Mouse (Mus musculus): Measurements from ENCODE around the gene Dlg5.

Gene Dlg5

GRCm38 (mm10) chr14:24232641-24233633, 12.8 kb downstream of the Dlg5 start:
- DNase-seq: peak; percentile 25

- DNase-seq: no peak
These were observed 17.2 kb downstream of the Dlg5 start for GRCm38 (mm10) chr14:24228549-24228948.

GRCm38 (mm10) chr14:24227015-24227414, 18.7 kb downstream of the Dlg5 start:
- DNase-seq: no peak

- DNase-seq: no peak
These were observed 19.4 kb downstream of the Dlg5 start for GRCm38 (mm10) chr14:24226344-24226743.

GRCm38 (mm10) chr14:24222759-24223158, 23.0 kb downstream of the Dlg5 start:
- DNase-seq: no peak

GRCm38 (mm10) chr14:24222273-24222672, 23.4 kb downstream of the Dlg5 start:
- no peak for DNase-seq

DNA sequence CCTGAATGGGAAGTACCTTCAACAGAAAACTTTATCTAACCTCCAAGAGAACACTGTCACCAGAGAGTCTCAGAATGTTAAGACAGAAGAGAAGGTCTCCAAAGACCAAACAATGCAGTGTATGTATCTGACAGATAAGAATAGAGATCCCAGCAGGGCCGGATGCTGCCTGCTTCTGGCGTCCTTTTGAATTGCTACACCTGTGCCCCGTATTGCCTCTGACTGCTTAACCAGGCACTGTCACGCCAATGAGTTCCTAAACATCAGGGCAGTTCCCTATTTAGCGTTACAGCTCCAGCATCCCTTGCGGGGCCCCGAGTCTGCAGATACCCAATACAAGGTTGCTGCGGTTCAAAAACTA, 28.4 kb downstream of the Dlg5 start:
- no peak for DNase-seq

GRCm38 (mm10) chr14:24216678-24217361, 28.9 kb downstream of the Dlg5 start:
- DNase-seq: no peak

- DNase-seq: no peak
These were observed 29.7 kb downstream of the Dlg5 start for GRCm38 (mm10) chr14:24216064-24216463.

DNA sequence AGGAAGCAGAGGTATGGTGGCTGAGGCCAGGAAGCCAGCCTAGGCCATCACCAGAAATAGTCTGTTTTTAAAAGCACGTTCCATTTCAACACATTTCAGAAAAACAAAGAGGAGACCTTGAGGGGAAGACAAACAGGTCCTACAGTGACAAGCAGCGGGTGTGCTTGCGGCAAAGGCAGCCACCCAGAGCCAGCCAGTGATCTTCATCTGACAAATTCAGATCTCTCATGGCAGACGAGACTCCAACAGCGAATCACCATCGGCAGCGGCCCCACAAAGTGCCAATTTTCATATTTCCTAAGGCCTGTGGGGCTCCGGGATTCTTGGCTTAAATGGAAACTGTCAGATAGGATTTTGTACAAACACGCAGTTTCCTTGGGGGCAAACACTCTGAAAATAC, 31.3 kb downstream of the Dlg5 start:
- DNase-seq: no peak

DNA sequence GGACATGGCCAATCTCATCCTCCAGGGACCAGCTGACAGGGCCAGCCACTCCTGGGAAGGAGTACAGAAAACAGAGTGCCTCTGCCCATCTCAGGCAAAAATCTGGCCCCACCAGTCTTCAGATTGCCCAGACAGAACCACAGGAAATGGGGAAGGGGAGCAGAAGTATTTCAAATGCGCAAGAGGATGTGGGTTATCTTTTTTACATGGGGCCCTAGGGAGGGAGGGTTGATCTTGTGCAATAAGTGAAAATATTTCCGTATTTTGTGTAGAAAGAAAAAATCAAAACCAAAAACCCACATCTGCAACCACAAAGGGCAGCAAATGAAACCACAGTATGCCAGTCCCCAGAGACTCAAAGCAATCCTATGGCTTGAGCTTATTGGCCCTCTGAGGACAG, 32.4 kb downstream of the Dlg5 start:
- DNase-seq: no peak

DNA sequence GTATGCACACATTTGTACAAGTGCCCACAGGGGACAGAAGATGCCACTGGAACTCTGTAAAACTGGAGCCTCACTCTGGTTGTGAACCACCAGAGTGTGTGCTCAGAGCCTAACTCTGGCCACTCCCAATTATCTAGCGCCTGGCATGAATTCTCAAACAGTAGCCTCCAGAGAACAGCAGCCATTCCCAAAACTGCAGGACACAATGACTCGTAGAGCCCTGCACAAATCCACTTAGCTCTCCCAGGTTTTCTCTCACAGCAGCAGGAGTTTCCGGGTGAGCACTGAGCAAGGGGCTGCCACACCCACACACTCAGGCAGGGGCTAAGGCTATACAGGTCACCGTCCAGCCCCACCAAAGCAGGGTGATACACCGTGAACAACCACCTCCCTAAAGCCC, 32.9 kb downstream of the Dlg5 start:
- no peak for DNase-seq

GRCm38 (mm10) chr14:24207360-24207752, 38.4 kb downstream of the Dlg5 start:
- no peak for DNase-seq

GRCm38 (mm10) chr14:24206736-24207359, 38.9 kb downstream of the Dlg5 start:
- no peak for DNase-seq

- DNase-seq: no peak
These were observed 39.4 kb downstream of the Dlg5 start for GRCm38 (mm10) chr14:24206314-24206713.

DNA sequence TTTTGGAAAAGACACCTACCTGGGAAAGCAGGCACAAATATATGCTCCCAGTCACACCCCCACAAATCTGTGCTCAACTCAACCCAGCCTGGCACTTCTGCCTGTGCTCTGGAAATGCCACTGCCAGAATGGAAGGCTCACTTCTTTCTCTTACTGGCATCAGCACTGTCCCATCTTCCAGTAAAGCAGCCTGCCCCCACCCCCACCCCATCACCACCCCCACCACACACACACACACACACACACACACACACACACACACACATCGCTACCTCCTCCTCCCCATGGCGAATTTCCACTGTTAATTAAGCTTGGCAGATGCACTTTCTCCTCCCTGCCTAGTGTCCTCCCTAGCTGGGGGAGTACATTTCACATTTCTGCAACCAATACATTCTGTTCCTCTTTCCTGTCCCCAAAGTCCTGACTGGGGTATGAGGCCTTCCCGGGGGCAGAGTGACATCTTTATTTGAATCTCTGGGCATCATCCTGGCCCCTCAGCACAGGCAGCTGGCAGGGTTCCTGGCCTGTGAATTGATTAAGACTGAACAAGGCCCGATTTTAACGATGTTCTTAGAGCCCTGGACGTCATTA, 40.3 kb downstream of the Dlg5 start:
- peak; percentile 34 for DNase-seq

DNA sequence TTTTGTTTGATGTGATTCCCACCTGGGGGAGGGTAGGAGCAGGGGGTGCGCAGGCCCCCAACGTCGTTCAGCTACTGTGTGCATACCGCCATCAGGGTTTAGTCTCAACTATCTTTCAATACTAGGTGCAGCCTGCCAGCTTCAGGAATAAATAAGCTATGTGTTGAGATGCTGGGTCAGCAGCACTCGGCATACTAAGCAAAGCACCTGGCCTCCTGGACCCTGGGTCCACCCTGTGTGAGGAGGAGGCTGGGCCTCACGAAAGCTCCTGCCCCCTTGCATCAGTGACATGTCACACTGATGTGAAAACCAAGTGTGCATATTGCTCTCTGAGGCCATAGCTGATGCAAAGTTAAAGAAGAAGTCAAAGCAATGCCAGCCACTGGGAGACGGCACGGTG, 42.5 kb downstream of the Dlg5 start:
- no peak for DNase-seq

DNA sequence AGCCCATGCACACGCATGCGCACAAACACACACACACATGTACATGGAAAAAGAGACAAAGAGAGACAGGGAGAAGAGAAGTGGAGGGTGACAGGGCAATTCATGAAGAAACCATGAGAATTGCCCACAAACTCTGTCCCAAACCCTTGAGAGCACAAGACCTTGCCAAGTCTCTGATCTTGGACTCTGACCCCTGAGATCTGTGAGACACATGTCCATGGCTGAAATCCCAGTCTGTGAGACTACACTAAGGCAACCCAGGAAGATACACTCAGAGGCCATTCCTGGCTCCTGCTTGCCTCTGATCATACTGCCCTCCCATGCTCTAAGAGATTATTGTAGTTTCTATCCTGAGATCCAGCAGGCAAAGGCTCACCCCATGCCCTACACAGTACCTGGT, 44.9 kb downstream of the Dlg5 start:
- no peak for DNase-seq

DNA sequence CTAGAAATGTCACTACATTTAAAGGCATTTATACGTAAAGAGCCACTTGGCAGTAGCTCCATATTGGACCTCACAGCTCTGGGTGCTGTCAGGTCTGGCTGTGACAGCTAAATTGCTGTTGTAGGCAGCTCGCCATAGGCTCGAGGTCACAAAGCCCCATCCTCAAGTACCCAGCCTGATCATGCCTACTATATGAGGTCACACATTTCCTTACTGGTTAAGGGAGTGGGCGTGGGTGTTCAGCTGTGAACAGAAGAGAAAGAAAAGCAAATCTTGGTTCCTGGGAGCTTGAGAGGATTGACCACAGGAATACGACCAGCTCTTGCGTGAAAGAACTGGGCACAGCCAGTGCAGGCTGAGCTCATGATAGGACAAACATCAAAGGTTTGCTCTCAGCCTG, 46.0 kb downstream of the Dlg5 start:
- no peak for DNase-seq

GRCm38 (mm10) chr14:24197865-24198264, 47.9 kb downstream of the Dlg5 start:
- peak; percentile 40 for DNase-seq

GRCm38 (mm10) chr14:24196947-24197346, 48.8 kb downstream of the Dlg5 start:
- DNase-seq: no peak

DNA sequence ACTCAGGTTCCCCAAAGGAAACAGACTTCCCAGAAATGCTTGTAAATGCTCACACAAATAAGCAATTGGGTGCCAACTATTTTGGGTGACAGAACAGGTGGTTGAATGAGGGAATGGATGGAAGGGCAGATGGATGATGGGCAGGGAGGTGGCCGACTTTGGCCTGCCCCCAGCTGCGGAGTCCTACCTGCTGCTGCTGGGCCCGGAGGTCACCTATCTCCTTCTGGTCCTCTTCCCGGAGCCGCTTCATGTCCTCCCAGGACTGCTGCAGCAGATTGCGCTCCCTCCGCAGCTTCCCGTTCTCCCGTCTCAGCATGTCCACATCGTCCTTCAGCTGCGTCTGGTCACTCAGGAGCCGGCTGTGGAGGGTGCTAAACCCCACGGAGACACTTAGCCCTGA, 55.6 kb downstream of the Dlg5 start:
- no peak for DNase-seq

- no peak for DNase-seq
These were observed 56.1 kb downstream of the Dlg5 start for GRCm38 (mm10) chr14:24189598-24189997.
